Mouse (Mus musculus) liver, adult 2 months (tissue): ENCODE measurements at regions not wholly inside any gene's neighbourhood (a gene's known extent, or its start where the extent isn't known, plus 50 kb on each side); places are given as distances from the start of the nearest gene placed in this dataset.

ENCODE experiments used
- CTCF ChIP-seq: fragments of 200-500 bp; IDR thresholded peaks from 2 replicates; pipeline ENCODE4 v1.5.1; 2011; ENCODE audit warnings: low read depth, low read length, control low read depth
- POLR2A ChIP-seq: fragments of 200-500 bp; IDR thresholded peaks from 2 replicates; pipeline ENCODE4 v1.6.1; 2011; ENCODE audit warnings: low read length, control low read depth; ENCODE audit not compliant: insufficient read depth; ENCODE audit errors: extremely low read depth

DNA sequence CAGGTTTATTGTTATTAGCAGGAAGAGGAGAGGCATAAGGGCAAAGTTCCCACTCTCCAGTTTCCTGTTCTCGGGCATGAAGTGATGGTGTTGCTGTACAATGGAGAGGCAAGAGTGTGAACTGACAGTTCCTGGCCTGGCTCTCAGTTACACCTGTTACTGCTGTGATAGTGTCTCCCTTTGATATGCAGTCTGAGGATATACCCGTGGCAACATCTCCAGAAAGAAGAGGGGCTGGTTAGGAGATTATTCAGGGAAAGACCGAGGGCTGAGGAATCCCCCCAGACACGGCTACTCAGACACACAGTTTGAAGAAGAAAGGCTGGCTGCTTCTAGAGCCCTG, 100.3 kb upstream of the Sntg2 start:
- TF ChIP-seq POLR2A (no peak), CTCF (no peak)
